In the genomic region with DNA sequence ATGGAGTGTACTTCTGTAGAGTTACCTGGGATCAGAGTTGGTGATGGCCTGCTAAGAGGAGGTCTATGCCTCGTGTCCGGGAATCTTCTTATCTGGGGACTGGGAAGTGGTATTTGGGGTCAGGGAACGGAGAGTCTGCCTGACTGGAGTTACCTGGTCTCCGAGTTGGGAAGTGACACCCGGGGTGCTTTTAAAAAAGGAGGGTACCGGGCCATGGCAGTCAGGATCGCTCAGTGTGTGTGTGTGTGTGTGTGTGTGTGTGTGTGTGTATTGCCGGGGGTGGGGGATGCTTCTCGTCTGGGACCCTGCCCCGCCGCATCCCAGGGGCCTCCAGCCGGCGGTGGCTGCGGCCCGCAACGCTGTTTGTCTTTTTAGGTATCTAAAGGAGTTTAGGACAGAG, we compare ENCODE assay signal across 7 mouse cellular contexts. TPM values are rescaled to one million over a fixed set of nuclear protein-coding genes. Genes with fewer than 3 reads are reported as not detected.
DNase-seq lines count a peak whose midpoint lies in the region; ATAC-seq lines count a peak whose summit lies in the region.

No protein-coding gene starts in this region.

- H3K4me2 ChIP-seq in limb, embryonic 12.5 days: peak overlapping the region; percentile 90
- H3K4me2 ChIP-seq in stomach, embryonic 15.5 days: peak overlapping the region; percentile 86

- peak overlapping the region; percentile 97 for H3K4me3 ChIP-seq in megakaryocyte, embryonic 14.5 days (replicated peaks)
- H3K4me3 ChIP-seq in forebrain, embryonic 10.5 days: peak overlapping the region; percentile 90
- H3K4me3 ChIP-seq in limb, embryonic 12.5 days (replicated peaks): peak overlapping the region; percentile 99
- peak overlapping the region; percentile 94 for H3K4me3 ChIP-seq in stomach, embryonic 15.5 days (replicated peaks)

- H3K36me3 ChIP-seq in megakaryocyte, embryonic 14.5 days (replicated peaks; ENCODE audit: low read length): peaks cover 38% of the 10 kb centered on the region
- H3K36me3 ChIP-seq in forebrain, embryonic 10.5 days (replicated peaks): peaks cover 42% of the 10 kb centered on the region
- peaks cover 32% of the 10 kb centered on the region for H3K36me3 ChIP-seq in limb, embryonic 12.5 days
- H3K36me3 ChIP-seq in stomach, embryonic 15.5 days: peaks cover under 1% of the 10 kb centered on the region; the same call in 1 of the 2 replicates

- H3K27me3 ChIP-seq in megakaryocyte, embryonic 14.5 days (replicated peaks): no peaks in the 10 kb centered on the region
- no peaks in the 10 kb centered on the region for H3K27me3 ChIP-seq in forebrain, embryonic 10.5 days (ENCODE audit: poor library complexity, severe bottlenecking)
- H3K27me3 ChIP-seq in limb, embryonic 12.5 days: no peaks in the 10 kb centered on the region
- no peaks in the 10 kb centered on the region for H3K27me3 ChIP-seq in stomach, embryonic 15.5 days (replicated peaks)

- DNase-seq in forebrain, embryonic 10.5 days (ENCODE audit: extremely low spot score, low spot score): no peak
- DNase-seq in testis, postnatal 14 days (ENCODE audit: low spot score): no peak

- H3K9ac ChIP-seq in limb, embryonic 12.5 days (replicated peaks): peak overlapping the region; percentile 91
- peak overlapping the region; percentile 98 for H3K9ac ChIP-seq in stomach, embryonic 15.5 days

- peak overlapping the region; percentile 92 for H3K27ac ChIP-seq in forebrain, embryonic 10.5 days
- H3K27ac ChIP-seq in limb, embryonic 12.5 days: no peak overlapping the region
- no peak overlapping the region for H3K27ac ChIP-seq in stomach, embryonic 15.5 days

- no peak for ATAC-seq in megakaryocyte, adult 5-6 weeks (ENCODE audit: poor library complexity, severe bottlenecking)
- ATAC-seq in limb, embryonic 12.5 days (ENCODE audit: insufficient number of reproducible peaks, insufficient read depth, low FRiP score, low TSS enrichment, low read depth): no peak
- ATAC-seq in stomach, embryonic 15.5 days (ENCODE audit: insufficient read depth, low FRiP score, low read depth): no peak
- ATAC-seq in inflammation-experienced regulatory T-cells, adult 6 months: no peak

- 1% methylated on average over 16 of the region's 16 CpGs for WGBS in forebrain, embryonic 10.5 days
- 4% methylated on average over 16 of the region's 16 CpGs for WGBS in limb, embryonic 12.5 days
- WGBS in stomach, embryonic 15.5 days: 4% methylated on average over 16 of the region's 16 CpGs

- no peaks in the 10 kb centered on the region for H3K9me3 ChIP-seq in megakaryocyte, embryonic 14.5 days
- H3K9me3 ChIP-seq in forebrain, embryonic 10.5 days: no peaks in the 10 kb centered on the region
- H3K9me3 ChIP-seq in limb, embryonic 12.5 days: no peaks in the 10 kb centered on the region
- H3K9me3 ChIP-seq in stomach, embryonic 15.5 days: no peaks in the 10 kb centered on the region

- peaks cover 84% of the 10 kb centered on the region for H3K4me1 ChIP-seq in megakaryocyte, embryonic 14.5 days
- peaks cover 47% of the 10 kb centered on the region for H3K4me1 ChIP-seq in forebrain, embryonic 10.5 days
- peaks cover 25% of the 10 kb centered on the region for H3K4me1 ChIP-seq in limb, embryonic 12.5 days (replicated peaks)
- H3K4me1 ChIP-seq in stomach, embryonic 15.5 days: peaks cover 26% of the 10 kb centered on the region

RNA-seq across cellular contexts. Expression of a gene that starts 0.9 kb away (rescaled TPM):
- polyA plus RNA-seq in megakaryocyte, embryonic 14.5 days (2012; ENCODE audit: insufficient read depth, low replicate concordance): 20.2 and 51.9 TPM in 2 replicates
- total RNA-seq in megakaryocyte, adult 5-6 weeks (2015): 7.3 and 7.7 TPM in 2 replicates
- 7.3 and 10.5 TPM in 2 replicates for total RNA-seq in megakaryocyte, adult 5-6 weeks (2017)
- 8.0 and 8.3 TPM in 2 replicates for polyA plus RNA-seq in forebrain, embryonic 10.5 days (2016; fragmentation: Nextera tagmentation; extraction: Ambion mirVana)
- 10.3 and 10.5 TPM in 2 replicates for polyA plus RNA-seq in limb, embryonic 12.5 days (2016; fragmentation: Nextera tagmentation; extraction: Ambion mirVana)
- polyA plus RNA-seq in stomach, embryonic 15.5 days (2015; fragmentation: Nextera tagmentation; extraction: Ambion mirVana): 7.2 TPM in 2 replicates
- 10 to 100 TPM; 22.2 to 31.4 (median 23.3) TPM for polyA plus RNA-seq in inflammation-experienced regulatory T-cells, adult 6 months (2017; shearing (Covaris generic))

RNA-seq across cellular contexts. Expression of a gene that starts 4.7 kb away (rescaled TPM):
- 31.5 and 33.2 TPM in 2 replicates for polyA plus RNA-seq in megakaryocyte, embryonic 14.5 days (2012; ENCODE audit: insufficient read depth, low replicate concordance)
- total RNA-seq in megakaryocyte, adult 5-6 weeks (2015): 9.7 and 10.8 TPM in 2 replicates
- 2.7 and 5.9 TPM in 2 replicates for total RNA-seq in megakaryocyte, adult 5-6 weeks (2017)
- 38.7 and 39.0 TPM in 2 replicates for polyA plus RNA-seq in forebrain, embryonic 10.5 days (2016; fragmentation: Nextera tagmentation; extraction: Ambion mirVana)
- 35.5 and 35.7 TPM in 2 replicates for polyA plus RNA-seq in limb, embryonic 12.5 days (2016; fragmentation: Nextera tagmentation; extraction: Ambion mirVana)
- 34.1 and 35.5 TPM in 2 replicates for polyA plus RNA-seq in stomach, embryonic 15.5 days (2015; fragmentation: Nextera tagmentation; extraction: Ambion mirVana)
- polyA plus RNA-seq in inflammation-experienced regulatory T-cells, adult 6 months (2017; shearing (Covaris generic)): 10 to 100 TPM; 12.9 to 16.3 (median 13.2) TPM

RNA-seq across cellular contexts. Expression of a gene that starts 13.8 kb away (rescaled TPM):
- not detected in 2 replicates for polyA plus RNA-seq in megakaryocyte, embryonic 14.5 days (2012; ENCODE audit: insufficient read depth, low replicate concordance)
- total RNA-seq in megakaryocyte, adult 5-6 weeks (2015): not detected in 2 replicates
- total RNA-seq in megakaryocyte, adult 5-6 weeks (2017): not detected in 2 replicates
- polyA plus RNA-seq in forebrain, embryonic 10.5 days (2016; fragmentation: Nextera tagmentation; extraction: Ambion mirVana): not detected in 2 replicates
- polyA plus RNA-seq in limb, embryonic 12.5 days (2016; fragmentation: Nextera tagmentation; extraction: Ambion mirVana): not detected in 2 replicates
- polyA plus RNA-seq in stomach, embryonic 15.5 days (2015; fragmentation: Nextera tagmentation; extraction: Ambion mirVana): 4.3 and 8.4 TPM in 2 replicates
- polyA plus RNA-seq in inflammation-experienced regulatory T-cells, adult 6 months (2017; shearing (Covaris generic)): not detected

RNA-seq across cellular contexts. Expression of a gene that starts 26.8 kb away (rescaled TPM):
- not detected in 2 replicates for polyA plus RNA-seq in megakaryocyte, embryonic 14.5 days (2012; ENCODE audit: insufficient read depth, low replicate concordance)
- not detected in 2 replicates for total RNA-seq in megakaryocyte, adult 5-6 weeks (2015)
- 0.11 TPM in 1 of 2 replicates, not detected in the other for total RNA-seq in megakaryocyte, adult 5-6 weeks (2017)
- polyA plus RNA-seq in forebrain, embryonic 10.5 days (2016; fragmentation: Nextera tagmentation; extraction: Ambion mirVana): not detected in 2 replicates
- polyA plus RNA-seq in limb, embryonic 12.5 days (2016; fragmentation: Nextera tagmentation; extraction: Ambion mirVana): not detected in 2 replicates
- polyA plus RNA-seq in stomach, embryonic 15.5 days (2015; fragmentation: Nextera tagmentation; extraction: Ambion mirVana): 0.46 and 0.62 TPM in 2 replicates
- polyA plus RNA-seq in inflammation-experienced regulatory T-cells, adult 6 months (2017; shearing (Covaris generic)): not detected

RNA-seq across cellular contexts. Expression of a gene that starts 50.8 kb away (rescaled TPM):
- polyA plus RNA-seq in megakaryocyte, embryonic 14.5 days (2012; ENCODE audit: insufficient read depth, low replicate concordance): 27.2 and 30.1 TPM in 2 replicates
- total RNA-seq in megakaryocyte, adult 5-6 weeks (2015): 17.1 and 19.0 TPM in 2 replicates
- 12.3 and 13.0 TPM in 2 replicates for total RNA-seq in megakaryocyte, adult 5-6 weeks (2017)
- 57.2 and 60.0 TPM in 2 replicates for polyA plus RNA-seq in forebrain, embryonic 10.5 days (2016; fragmentation: Nextera tagmentation; extraction: Ambion mirVana)
- 30.4 and 34.0 TPM in 2 replicates for polyA plus RNA-seq in limb, embryonic 12.5 days (2016; fragmentation: Nextera tagmentation; extraction: Ambion mirVana)
- 41.9 and 44.2 TPM in 2 replicates for polyA plus RNA-seq in stomach, embryonic 15.5 days (2015; fragmentation: Nextera tagmentation; extraction: Ambion mirVana)
- 10 to 100 TPM; 43.0 to 79.2 (median 61.5) TPM for polyA plus RNA-seq in inflammation-experienced regulatory T-cells, adult 6 months (2017; shearing (Covaris generic))
